Mouse (Mus musculus) midbrain, postnatal 0 days (tissue): Measurements from ENCODE around the gene Uts2r. TPM values are rescaled to one million over a fixed set of nuclear protein-coding genes. Genes with fewer than 3 reads are reported as not detected.

Experiments
- ATAC-seq: fragments of 200-750 bp; cut with Nextera tagmentation; 2 replicates; pipeline ENCODE4 v1.8.0; 2017; ENCODE audit warnings: moderate number of reproducible peaks, mild to moderate bottlenecking, moderate TSS enrichment, moderate library complexity; ENCODE audit not compliant: low FRiP score
- DNase-seq: peaks from one replicate; pipeline ENCODE4 v3.0.0-alpha.2; 2015; ENCODE audit warnings: low spot score
- H3K27ac ChIP-seq: fragments of 300-500 bp; sonication (generic); 2 replicates; pipeline ENCODE4 v1.5.1; 2014; ENCODE audit warnings: low read depth, mild to moderate bottlenecking, low read length, mixed read lengths
- H3K27me3 ChIP-seq: fragments of 300-500 bp; sonication (generic); 2 replicates; pipeline ENCODE4 v1.6.1; 2014; ENCODE audit warnings: low read length, control low read depth, mixed read lengths; ENCODE audit not compliant: insufficient read depth
- H3K36me3 ChIP-seq: fragments of 300-500 bp; sonication (generic); 2 replicates; pipeline ENCODE4 v1.6.1; 2014; ENCODE audit warnings: low read length, control low read depth, mixed read lengths; ENCODE audit not compliant: insufficient read depth
- H3K4me1 ChIP-seq: fragments of 300-500 bp; sonication (generic); 2 replicates; pipeline ENCODE4 v1.6.1; 2014; ENCODE audit warnings: mild to moderate bottlenecking, control low read depth, antibody characterized with exemption, low read length, mixed read lengths; ENCODE audit not compliant: insufficient read depth
- H3K4me2 ChIP-seq: fragments of 300-500 bp; sonication (generic); 2 replicates; pipeline ENCODE4 v1.6.1; 2014; ENCODE audit warnings: low read depth, mild to moderate bottlenecking, low read length, mixed read lengths; ENCODE audit not compliant: poor library complexity, severe bottlenecking
- H3K4me3 ChIP-seq: fragments of 300-500 bp; sonication (generic); 2 replicates; pipeline ENCODE4 v1.5.1; 2014; ENCODE audit warnings: low read depth, mild to moderate bottlenecking, low read length, moderate library complexity
- H3K9ac ChIP-seq: fragments of 300-500 bp; sonication (generic); replicated peaks from 2 replicates; pipeline ENCODE4 v1.6.1; 2014; ENCODE audit warnings: mild to moderate bottlenecking, low read length, moderate library complexity, mixed read lengths; ENCODE audit not compliant: poor library complexity, severe bottlenecking
- H3K9me3 ChIP-seq: fragments of 300-500 bp; sonication (generic); 2 replicates; pipeline ENCODE4 v1.6.1; 2016; ENCODE audit warnings: low read length, control low read depth
- CTCF ChIP-seq: IDR thresholded peaks from 2 replicates; pipeline ENCODE4 v1.5.1; 2016; ENCODE audit warnings: antibody characterized with exemption, mild to moderate bottlenecking
- WGBS: fragments of 180-500 bp; shearing (Covaris S2); extraction: QIAGEN DNeasy Blood & Tissue Kit; methylation state at CpG from one replicate; pipeline ENCODE4 v1.1.7; 2014; 5-methylcytosine and 5-hydroxymethylcytosine counted together
- polyA plus RNA-seq: library from polyadenylated mRNA; unstranded; fragments of >200 nt; fragmentation: Nextera tagmentation; extraction: Ambion mirVana; gene quantifications from 2 replicates; pipeline ENCODE4 v1.2.1, GENCODE M21; 2015
- total RNA-seq: library from RNA; depleted of rRNA; stranded (reverse); fragments of >200 nt; gene quantifications from 2 replicates; pipeline ENCODE4 v1.2.3, GENCODE M21; 2014

Uts2r gene
- total and polyA plus RNA-seq, 2 experiments from 2014 or later, result 0.66 to 1.5 TPM

GRCm38 (mm10) chr11:121129616-121130015 lies 30.5 kb upstream of the Uts2r start:
- H3K9me3 ChIP-seq, result no peaks in the 10 kb centered on the region
- no peak overlapping the region for H3K4me2 ChIP-seq
- no peak overlapping the region for H3K9ac ChIP-seq
- WGBS, result 68% methylated on average over 1 of the region's 1 CpGs
- H3K27me3 ChIP-seq, result no peaks in the 10 kb centered on the region
- no peak for TF ChIP-seq CTCF
- no peak for DNase-seq
- no peak for ATAC-seq
- H3K4me3 ChIP-seq, result no peak overlapping the region
- no peaks in the 10 kb centered on the region for H3K4me1 ChIP-seq
- no peak overlapping the region for H3K27ac ChIP-seq
- H3K36me3 ChIP-seq, result no peaks in the 10 kb centered on the region

- Histone ChIP-seq H3K27ac (no peak overlapping the region), H3K9ac (no peak overlapping the region), H3K27me3 (no peaks in the 10 kb centered on the region), H3K9me3 (no peaks in the 10 kb centered on the region), H3K4me2 (no peak overlapping the region), H3K36me3 (no peaks in the 10 kb centered on the region), H3K4me1 (no peaks in the 10 kb centered on the region), H3K4me3 (no peak overlapping the region)
- ATAC-seq (no peak), DNase-seq (no peak)
- 70% methylated on average over 1 of the region's 1 CpGs for WGBS
- no peak for TF ChIP-seq CTCF
Measured at GRCm38 (mm10) chr11:121134600-121134999, 25.5 kb upstream of the Uts2r start.

- no peak for ATAC-seq
- DNase-seq, result no peak
- Histone ChIP-seq H3K27ac (no peak overlapping the region), H3K9me3 (no peaks in the 10 kb centered on the region), H3K36me3 (no peaks in the 10 kb centered on the region), H3K9ac (no peak overlapping the region), H3K4me2 (no peak overlapping the region), H3K27me3 (no peaks in the 10 kb centered on the region), H3K4me3 (no peak overlapping the region), H3K4me1 (no peaks in the 10 kb centered on the region)
- no peak for TF ChIP-seq CTCF
- 89% methylated on average over 5 of the region's 5 CpGs for WGBS
Measured at GRCm38 (mm10) chr11:121137682-121138081, 22.4 kb upstream of the Uts2r start.

- ATAC-seq, result no peak
Measured at GRCm38 (mm10) chr11:121138732-121139131, 21.3 kb upstream of the Uts2r start.

GRCm38 (mm10) chr11:121143325-121144015 lies 16.6 kb upstream of the Uts2r start:
- Histone ChIP-seq H3K27ac (no peak overlapping the region), H3K4me1 (no peaks in the 10 kb centered on the region), H3K4me2 (no peak overlapping the region), H3K27me3 (no peaks in the 10 kb centered on the region), H3K4me3 (no peak overlapping the region), H3K36me3 (no peaks in the 10 kb centered on the region), H3K9me3 (no peaks in the 10 kb centered on the region), H3K9ac (no peak overlapping the region)
- 80% methylated on average over 9 of the region's 9 CpGs for WGBS
- no peak for ATAC-seq
- DNase-seq, result no peak
- no peak for TF ChIP-seq CTCF

More at GRCm38 (mm10) chr11:121138732-121139131, 21.3 kb upstream of the Uts2r start:
- no peaks in the 10 kb centered on the region for H3K27me3 ChIP-seq
- H3K36me3 ChIP-seq, result no peaks in the 10 kb centered on the region
- no peaks in the 10 kb centered on the region for H3K4me1 ChIP-seq
- peak; percentile 12; the same call in 1 of the 2 replicates for TF ChIP-seq CTCF
- no peak for DNase-seq
- no peak overlapping the region for H3K9ac ChIP-seq
- no peak overlapping the region for H3K4me3 ChIP-seq
- WGBS, result 53% methylated on average over 6 of the region's 6 CpGs
- no peak overlapping the region for H3K4me2 ChIP-seq
- H3K27ac ChIP-seq, result no peak overlapping the region
- H3K9me3 ChIP-seq, result no peaks in the 10 kb centered on the region

- Histone ChIP-seq H3K4me1 (no peaks in the 10 kb centered on the region), H3K27ac (no peak within 1 kb of the TSS), H3K4me3 (no peak within 1 kb of the TSS), H3K4me2 (no peak within 1 kb of the TSS), H3K9ac (no peak within 1 kb of the TSS), H3K9me3 (no peaks in the 10 kb centered on the region), H3K27me3 (no peaks in the 10 kb centered on the region), H3K36me3 (no peaks in the 10 kb centered on the region)
- no peak for TF ChIP-seq CTCF
- ATAC-seq (no peak), DNase-seq (no peak)
- WGBS, result 91% methylated on average over 22 of the region's 22 CpGs
Measured at GRCm38 (mm10) chr11:121145865-121146264, 14.2 kb upstream of the Uts2r start, which contains the start of gene Tex19.1. Gene Tex19.1, plus strand, starts transcription at chr11:121146143.
